Mouse (Mus musculus): ENCODE data around the gene Atp10a.

Atp10a gene

DNA sequence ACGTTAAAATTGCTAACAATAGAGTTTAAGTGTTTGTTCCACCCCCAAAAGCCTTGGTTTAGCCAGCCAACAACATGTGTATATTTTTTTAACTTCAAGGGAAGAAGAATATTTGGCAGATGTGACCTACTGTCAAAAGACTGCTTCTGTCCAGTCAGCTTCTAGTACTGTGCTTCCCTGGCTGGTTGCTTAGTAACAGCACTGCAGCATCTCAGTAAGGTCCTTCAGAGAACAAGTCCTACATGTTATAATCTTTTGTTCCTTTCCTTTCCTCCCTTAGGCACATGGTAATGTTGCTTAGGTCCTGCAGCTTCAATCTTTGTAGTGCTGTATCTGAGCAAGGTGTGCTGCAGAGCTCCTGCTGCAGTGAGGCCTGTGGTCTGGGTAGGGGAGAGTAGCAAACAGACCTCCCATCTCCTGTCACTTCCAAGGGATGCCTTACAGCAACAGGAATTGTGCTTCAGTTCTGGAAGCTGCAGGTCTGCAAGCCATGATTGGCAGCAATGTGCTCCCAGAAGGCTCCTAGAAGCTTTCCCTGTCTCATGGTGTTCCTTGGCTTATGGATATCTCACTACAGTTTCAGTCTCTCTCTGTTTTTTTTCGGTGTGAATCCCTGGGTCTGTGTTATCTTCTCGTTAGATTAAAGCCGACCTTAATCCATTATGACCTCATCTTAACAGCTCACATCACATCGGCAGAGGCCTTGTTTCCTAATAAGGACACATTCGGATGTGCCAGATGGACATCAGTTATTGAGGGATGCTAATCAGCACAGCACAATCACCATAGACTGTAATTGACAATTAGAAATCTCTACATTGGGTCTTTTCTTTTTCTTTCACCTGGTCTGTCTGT is 34.3 kb downstream of the Atp10a start:
- no peak for DNase-seq (ENCODE audit: low spot score in 2 of 2)

DNA sequence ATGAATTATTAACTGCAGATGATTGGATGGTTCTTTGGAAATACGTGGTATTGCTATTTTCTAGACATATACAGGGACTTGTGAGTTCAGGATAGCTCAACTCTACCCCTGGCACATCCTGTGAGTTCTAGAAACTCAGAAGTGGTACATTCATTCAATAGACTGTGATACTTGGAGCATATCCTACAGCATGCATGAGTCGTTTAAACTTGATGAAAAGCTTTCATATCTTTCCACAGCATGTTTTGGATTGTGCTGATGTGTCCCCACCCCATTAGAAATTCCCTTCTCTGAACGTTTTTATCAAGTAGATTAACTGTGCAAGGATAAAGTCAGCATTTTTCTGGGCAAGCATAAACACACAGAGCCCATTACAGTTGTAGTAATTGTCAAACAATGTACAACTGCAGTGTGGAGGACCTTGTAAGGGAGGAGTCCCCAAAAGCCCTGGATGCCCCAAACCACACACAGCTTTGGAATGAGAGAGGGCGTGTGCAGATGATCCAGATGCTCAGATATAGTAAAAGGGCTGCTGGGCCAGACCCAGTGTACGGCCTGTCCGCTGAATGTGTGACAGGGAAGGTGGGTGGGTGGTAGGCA is 35.1 kb downstream of the Atp10a start:
- DNase-seq (ENCODE audit: low spot score in 2 of 2) = no peak

DNA sequence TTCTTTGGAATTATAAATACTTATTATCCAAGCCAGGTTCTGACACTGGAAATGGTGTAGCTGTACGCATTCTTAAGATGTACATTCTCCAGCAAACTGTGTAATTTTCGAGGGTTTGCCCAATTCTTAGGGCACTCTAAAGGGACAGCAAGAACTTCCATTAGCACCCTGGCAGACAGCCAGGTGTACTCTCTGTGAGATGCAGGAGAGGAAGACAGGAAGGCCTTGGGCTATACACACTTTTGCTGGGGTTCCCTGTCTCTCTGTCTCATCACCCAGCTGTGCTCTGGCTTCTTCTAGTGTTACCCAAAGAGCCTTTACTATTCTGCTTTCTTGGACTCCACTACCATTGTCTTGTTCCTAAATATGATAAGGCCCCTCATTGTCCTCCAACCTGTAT is 36.7 kb downstream of the Atp10a start:
- peak in 1 of 2 experiments; percentile 38 for DNase-seq (ENCODE audit: low spot score in 2 of 2)

DNA sequence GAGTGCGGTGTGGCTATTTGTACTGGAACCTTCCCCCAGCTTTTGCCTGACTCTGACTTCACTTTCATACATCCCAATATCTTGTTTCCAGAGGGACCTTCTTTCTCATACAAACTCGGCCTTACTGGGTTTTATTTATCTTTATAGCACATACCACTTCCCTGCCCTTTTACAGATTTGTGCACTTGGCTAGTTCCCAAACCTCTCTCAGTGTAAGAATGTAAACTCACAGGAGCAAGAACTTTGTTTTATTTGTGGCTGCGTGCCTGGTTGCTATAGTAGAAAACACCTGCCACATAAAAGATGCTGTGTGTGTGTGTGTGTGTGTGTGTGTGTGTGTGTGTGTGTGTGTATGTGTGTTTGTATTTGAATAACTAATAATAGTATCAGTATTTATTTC is 37.4 kb downstream of the Atp10a start:
- DNase-seq (ENCODE audit: low spot score in 2 of 2) = no peak

DNA sequence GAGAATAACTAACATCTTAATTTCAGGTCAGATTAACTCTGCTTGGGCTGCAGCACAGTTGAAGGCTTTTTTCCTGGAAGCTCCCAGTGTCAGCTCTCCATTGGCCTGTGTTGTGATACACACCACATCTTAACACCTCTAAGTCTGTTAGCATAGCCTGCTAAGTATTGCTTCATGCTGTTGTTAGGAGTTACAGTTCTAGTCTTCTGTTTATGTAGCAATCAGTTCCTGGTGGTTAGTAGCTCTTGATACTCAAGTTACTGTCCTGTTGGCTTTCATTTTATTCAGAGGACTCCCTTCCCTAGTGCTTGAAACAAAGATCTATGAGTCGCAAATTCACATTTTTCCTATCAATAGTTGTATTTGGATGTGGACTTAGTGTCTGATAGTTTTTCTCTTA is 39.7 kb downstream of the Atp10a start:
- no peak for DNase-seq (ENCODE audit: low spot score in 2 of 2)

DNA sequence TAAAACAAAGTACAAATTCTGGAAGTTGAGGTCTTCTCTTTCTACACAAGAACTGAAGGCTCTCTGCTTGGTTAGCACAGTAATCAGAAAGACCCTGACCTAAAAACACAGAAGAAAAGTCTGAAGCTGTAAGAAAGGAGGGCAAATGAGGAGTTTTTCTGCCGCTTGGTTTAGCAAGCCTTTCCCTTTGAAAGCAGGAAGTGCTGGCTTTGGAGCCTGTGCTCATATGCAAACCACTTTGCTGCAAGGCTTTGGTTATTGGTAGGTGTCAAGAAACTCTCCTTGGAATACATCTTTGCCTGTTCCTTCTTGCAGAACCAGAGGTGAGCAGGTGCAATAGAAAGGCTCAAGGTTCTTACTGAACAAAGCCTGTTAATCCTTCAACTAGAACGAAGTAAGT is 41.1 kb downstream of the Atp10a start:
- peak; percentile 62 to 68 for DNase-seq (ENCODE audit: low spot score in 2 of 2)

DNA sequence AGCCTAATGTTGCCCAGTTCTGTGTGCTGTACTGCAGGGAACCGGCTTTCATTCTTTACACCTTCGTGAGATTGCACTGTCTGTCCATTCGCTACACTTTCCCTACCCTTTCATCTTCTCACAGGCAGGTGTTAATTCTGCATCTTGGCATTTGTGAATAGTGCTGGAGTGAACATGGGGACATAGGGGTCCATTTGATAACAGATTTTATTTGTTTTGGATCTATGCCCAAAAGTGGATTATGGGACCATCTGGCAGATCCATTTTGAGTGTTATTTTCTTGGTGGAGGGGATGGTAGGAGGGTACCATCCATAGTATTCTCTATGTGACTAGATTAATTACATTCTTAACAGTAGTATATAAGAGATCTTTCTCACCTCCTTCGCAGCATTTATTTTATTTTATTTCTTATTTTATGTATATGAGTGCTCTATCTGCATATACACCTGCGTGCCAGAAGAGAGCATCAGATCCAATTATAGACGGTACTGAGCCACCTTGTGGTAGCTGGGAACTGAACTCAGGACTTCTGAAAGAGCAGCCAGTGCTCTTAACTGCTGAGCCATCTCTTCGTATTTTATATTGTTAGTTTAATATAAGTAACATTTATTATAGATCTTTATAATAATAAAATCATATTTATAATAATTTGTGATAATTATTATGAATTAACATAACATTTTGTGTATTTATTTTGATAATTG is 42.9 kb downstream of the Atp10a start:
- no peak for DNase-seq (ENCODE audit: low spot score in 2 of 2)

DNA sequence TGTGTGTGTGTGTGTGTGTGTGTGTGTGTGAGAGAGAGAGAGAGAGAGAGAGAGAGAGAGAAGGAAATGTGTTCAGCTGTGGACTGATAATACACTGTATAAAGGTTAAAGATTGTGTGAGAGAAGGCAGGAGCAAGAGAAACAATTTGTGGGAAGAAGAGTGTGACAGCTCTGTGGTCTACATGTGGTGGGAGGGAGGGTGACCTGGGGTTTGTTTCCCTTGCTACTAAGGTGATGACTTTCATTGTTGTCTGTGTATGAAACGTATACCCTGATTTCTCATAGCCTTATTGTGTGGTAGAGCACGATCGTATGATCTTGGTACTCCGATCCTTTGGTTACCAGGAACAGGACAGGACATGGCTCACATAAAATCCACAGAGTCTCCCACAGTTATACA is 45.3 kb downstream of the Atp10a start:
- no peak for DNase-seq (ENCODE audit: low spot score in 2 of 2)

DNA sequence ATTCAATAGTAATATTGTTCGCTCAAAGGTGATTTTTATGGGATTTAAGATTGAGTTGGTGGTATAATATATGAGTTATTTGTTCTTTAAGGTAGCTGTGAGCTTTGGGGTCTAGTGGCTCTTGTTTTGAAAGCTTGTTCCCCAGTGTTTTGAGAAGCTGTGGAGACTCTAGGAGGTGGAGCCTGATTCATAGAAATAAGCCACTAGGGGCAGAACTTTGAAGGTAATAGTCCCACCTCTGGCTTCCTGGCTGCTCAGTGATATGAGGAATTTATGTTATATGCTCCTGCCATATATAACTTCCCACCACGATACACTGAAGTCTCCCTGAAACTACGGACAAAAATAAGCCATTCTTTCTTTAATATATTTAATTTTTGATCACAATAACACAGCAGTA is 49.2 kb downstream of the Atp10a start:
- DNase-seq (ENCODE audit: low spot score in 2 of 2) = no peak

DNA sequence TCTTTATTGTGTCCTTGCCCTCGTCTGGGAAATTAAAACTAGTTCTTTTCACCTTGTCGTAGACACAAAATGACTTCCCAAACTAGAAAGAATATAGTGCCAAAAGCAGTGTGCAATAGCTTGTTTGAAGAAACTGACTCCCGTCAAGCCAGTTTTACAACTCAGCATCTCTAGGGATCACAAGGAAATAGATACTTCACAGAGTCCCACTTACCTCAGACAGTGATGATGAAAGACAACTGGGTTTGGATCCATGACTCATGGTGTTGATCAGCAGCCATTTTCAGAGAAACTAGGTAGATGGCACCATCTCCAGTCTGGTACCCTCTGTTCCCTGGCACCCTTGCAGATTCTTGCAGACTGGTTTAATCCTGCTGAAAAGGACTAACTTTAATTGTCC is 53.3 kb downstream of the Atp10a start:
- DNase-seq (ENCODE audit: low spot score in 2 of 2) = no peak

DNA sequence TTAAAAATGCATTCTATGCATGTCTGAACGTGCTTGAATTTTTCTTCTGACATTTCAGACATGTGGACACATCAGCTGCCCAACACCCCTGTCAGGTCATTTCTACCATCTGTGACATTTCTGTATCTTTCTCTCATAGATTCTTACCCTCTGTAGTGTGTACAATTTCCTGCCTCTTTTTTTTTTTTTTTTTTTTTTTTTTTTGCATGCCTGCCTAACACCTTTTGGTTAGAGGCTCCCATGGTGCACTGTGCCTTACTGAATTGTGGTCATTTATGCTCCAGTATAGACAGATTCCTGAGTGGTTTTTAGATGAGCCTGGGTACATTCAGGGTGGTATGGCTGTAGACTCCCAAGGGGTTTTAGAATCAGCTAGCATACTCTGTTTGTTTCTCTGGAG is 54.3 kb downstream of the Atp10a start:
- no peak for DNase-seq (ENCODE audit: low spot score in 2 of 2)

DNA sequence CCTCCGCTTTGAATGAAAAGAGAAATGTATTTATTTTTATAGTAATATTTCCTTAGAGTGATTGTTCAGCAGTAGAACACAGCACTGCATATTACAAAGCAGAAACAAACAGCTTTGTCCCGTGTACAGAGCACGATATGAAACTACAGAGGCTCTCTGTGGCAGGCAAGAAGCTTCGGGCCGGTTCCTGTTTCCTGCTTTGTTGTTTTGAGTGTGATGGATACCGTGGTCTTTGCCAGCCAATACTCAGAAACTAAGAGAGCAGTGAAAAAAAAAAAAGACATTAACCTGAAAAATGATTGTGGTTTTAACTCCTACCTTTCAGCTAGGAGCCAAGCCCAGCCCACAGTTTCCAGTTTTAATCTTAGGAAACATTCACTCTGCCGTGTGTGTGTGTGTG is 55.8 kb downstream of the Atp10a start:
- DNase-seq (ENCODE audit: low spot score in 2 of 2) = peak in 1 of 2 experiments; percentile 26

DNA sequence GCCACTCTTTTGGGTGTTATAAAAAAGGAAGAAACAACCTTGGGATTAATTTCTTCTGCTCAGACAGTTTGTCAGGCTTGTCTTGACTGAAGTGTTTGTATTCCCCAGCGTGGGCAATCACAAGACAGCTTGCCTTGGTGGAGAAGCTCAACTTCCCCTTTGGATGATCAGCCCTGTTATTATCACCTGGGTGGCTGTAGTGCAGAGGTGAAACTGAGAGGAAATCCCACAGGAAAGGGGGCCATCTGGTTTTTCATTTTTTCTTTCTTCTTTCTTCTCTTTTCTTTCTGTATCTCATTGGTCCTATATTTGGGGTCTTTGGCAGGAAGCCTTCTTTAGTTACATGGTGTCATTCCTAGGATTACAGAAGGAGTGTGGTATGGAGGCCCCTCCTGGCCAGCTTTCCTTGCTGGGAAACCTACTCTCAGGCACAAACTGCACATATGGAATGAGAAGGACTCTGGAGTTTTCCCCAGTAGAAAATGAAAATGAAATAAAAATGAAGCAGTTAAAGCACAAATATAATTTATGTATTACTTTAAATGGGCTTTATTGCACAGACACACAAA is 59.7 kb downstream of the Atp10a start:
- no peak for DNase-seq (ENCODE audit: low spot score in 2 of 2)

DNA sequence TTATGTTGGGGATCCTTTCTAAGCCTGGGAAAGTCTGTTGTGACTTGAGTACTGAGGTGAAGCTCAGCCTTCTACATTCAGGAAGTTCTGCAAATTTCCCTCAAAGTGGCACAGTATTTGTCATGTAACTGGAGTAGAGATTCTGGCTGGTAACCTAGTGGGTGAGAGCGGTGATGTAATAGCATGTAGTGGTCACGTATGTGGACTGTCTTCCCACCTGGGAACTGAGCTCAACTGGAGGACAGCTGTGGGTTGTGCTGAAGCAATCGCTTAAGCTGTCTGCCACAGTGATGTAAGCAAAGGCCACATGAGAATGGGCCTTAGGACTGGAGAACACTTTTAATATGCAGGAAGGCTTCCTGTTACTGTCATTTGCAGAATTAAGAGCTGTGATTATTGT is 60.7 kb downstream of the Atp10a start:
- no peak for DNase-seq (ENCODE audit: low spot score in 2 of 2)

DNA sequence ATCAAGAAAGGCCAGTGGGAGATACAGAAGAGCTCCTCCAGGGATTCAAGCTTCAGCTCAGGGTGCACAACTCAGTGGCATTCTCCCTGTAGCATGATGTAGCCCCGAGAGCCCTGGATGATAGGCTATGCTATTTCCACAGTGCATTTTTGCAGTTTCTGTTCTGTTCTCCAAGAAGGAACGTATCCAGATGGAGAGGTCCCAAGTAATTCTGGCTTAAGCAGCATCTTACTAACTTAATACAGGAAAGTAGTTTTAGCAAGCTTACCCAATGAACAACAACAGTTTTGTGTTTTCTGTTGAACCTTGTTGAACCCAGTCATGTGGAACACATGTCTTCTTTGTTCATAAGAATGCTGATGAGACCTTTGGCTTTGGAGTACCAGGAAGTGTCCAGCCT is 62.6 kb downstream of the Atp10a start:
- no peak for DNase-seq (ENCODE audit: low spot score in 2 of 2)

DNA sequence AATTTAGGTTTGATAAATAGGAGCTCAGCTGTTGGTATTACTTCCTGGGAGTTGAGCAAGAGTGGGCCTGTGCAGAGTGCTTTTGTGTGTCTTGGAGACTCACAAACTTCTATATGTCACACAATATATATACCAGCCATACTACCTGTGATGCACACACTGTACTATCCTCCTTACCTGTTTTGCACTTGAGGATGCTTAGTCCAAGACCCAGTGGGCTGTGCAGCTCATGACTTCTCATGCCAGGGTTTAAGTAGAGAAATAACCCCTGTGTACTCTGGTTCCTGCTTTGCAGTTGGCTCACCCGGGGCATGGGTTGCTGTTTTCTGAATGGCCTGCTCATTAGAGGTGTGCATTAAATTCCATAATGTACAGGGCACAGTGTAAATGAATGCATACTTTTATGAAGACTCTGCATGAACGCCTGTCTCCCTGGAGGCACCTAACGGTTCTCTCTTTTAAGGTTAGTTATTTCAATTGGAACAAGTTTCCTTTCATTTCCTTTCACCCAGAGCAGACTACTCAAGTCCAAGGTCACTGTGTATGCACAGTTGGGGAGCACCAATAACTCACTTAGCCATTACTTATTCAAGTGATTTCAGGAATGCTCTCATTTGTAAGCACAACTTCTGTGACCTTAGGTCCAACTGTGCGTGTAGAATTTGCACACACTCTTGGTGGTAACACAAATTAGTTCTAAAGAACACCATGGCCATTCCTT is 63.4 kb downstream of the Atp10a start:
- DNase-seq (ENCODE audit: low spot score in 2 of 2) = no peak

DNA sequence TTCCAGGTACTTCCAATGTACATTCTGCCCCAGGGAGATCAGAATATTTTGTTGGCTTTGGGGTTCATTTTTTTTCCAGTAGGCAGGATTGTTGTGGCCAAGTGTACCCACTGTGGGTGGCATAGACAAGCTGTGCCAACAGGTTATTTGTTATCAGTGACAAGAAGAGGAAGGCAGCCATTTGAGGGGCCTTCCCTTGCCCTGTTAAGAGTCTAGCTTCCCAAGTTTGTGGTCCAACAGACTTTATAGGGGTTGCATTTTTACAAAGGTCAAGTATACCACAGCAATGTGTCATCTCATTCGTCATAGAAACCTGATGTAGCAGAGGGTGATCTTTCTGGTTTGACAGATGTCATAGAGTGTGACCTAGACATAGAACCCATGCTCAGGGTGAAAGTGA is 66.3 kb downstream of the Atp10a start:
- DNase-seq (ENCODE audit: low spot score in 2 of 2) = no peak

DNA sequence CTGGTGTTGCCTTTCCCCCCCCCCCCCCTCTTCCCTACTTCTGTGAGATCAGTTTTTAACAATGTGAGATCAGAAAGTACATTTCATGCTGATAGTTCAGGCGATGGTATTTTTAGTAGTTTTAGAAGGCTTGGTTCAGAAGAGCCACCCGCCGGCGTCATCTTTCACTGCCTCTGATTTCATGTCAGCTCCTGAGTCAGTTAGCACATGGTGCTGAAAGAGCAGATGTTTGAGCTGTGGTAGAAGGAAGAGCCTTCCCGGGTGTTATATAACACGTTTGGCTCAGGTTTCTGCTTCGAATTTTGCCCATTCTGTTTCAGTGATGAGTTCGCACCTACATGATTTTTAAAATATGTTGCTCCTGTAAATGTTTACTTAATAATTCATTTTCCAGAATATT is 74.2 kb downstream of the Atp10a start:
- peak; percentile 41 to 56 for DNase-seq (ENCODE audit: low spot score in 2 of 2)

DNA sequence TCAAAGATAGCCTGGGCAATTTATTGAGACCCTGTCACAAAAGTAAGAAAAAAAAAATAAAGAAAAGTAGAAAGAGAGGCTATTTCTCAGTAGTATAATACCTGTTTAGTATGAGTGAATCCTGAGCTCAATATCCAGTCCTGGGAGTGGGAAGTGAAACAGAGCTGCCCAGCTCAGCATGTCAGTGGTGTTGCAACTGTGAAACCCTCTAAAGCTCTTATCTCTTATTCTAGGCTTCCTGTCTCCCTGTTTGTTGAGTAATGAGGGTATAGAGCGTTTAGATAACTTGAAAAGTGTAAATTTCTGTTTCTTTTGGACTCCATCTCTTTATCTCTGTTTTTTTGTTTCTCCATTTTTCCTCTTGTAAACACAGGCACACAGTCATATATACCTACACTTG is 74.9 kb downstream of the Atp10a start:
- no peak for DNase-seq (ENCODE audit: low spot score in 2 of 2)

DNA sequence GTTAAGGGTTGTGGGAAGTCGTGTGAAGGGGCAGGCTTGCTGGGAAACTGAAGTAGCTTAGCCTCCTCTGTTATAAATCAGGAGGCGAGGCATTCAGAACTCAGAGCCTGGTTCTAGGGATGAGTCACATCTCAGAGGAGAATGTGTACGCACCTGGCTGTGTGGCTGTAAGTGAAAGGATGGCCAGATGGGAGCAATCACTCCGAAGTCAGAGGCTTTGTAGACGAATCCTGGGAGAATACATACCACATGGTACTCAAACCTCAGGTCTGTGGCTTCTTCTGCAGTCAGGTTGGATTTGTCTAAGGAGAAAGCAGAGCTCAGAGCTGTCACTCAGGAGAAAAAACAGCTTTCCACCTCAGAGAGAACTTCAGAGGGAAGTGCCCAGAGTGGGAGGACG is 76.4 kb downstream of the Atp10a start:
- DNase-seq (ENCODE audit: low spot score in 2 of 2) = no peak

DNA sequence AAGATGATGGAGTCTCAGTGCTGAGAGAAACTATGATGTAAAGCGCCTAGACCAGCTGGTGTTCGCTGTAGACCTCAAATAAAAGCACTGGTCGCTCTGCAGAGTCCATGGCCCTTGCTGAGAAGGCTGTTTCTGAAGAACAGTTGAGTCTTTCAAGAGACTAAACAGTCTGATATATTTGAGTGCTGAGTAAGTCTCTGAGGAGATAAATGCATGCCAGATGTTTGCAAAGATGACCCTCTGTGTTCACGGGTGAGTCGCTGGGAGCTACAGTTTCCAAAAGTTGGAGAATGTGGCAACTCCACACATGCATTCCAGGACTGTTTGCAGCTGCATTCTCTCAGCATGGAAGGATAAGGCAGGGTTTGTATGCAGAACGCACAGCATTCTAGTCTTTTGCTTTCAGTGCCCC is 77.5 kb downstream of the Atp10a start:
- DNase-seq (ENCODE audit: low spot score in 2 of 2) = no peak
